Mouse (Mus musculus) lung, adult 2 months (tissue): Measurements from ENCODE around the gene Cd79a.

Experiments used
- CTCF ChIP-seq: fragments of 200-500 bp; IDR thresholded peaks from 2 replicates; pipeline ENCODE4 v1.5.1; 2011; ENCODE audit warnings: mild to moderate bottlenecking, low read length, control low read depth; ENCODE audit not compliant: insufficient read depth
- POLR2A ChIP-seq: fragments of 200-500 bp; IDR thresholded peaks from 2 replicates; pipeline ENCODE4 v1.6.1; 2011; ENCODE audit warnings: low read depth, mild to moderate bottlenecking, control low read depth, low read length, borderline replicate concordance; ENCODE audit errors: extremely low read depth

GRCm38 (mm10) chr7:24856460-24857120 lies 40.6 kb upstream of the Cd79a start:
- TF ChIP-seq CTCF = no peak
- no peak for TF ChIP-seq POLR2A
